Mouse (Mus musculus): Measurements from ENCODE around the gene Nin. TPM values are rescaled to one million over a fixed set of nuclear protein-coding genes. Genes with fewer than 3 reads are reported as not detected.
A peak's percentile ranks its signal among the peaks of the same experiment; 100 is the strongest.

Gene Nin
- polyA plus RNA-seq, 1 experiment = 18.9 TPM

- Histone ChIP-seq H3K4me1 (ENCODE audit: control insufficient read depth, insufficient read depth, low read length) (no peaks in the 10 kb centered on the region), H3K4me3 (replicated peaks; ENCODE audit: extremely low read depth, low read depth, low read length) (no peak overlapping the region)
- WGBS = 55% methylated on average over 4 of the region's 4 CpGs
- no peak for TF ChIP-seq CTCF (IDR thresholded peaks at IDR 0.05; ENCODE audit: insufficient read depth, low read length)
- DNase-seq = no peak
These were observed 108.4 kb downstream of the Nin start for GRCm38 (mm10) chr12:70005103-70005502.

DNA sequence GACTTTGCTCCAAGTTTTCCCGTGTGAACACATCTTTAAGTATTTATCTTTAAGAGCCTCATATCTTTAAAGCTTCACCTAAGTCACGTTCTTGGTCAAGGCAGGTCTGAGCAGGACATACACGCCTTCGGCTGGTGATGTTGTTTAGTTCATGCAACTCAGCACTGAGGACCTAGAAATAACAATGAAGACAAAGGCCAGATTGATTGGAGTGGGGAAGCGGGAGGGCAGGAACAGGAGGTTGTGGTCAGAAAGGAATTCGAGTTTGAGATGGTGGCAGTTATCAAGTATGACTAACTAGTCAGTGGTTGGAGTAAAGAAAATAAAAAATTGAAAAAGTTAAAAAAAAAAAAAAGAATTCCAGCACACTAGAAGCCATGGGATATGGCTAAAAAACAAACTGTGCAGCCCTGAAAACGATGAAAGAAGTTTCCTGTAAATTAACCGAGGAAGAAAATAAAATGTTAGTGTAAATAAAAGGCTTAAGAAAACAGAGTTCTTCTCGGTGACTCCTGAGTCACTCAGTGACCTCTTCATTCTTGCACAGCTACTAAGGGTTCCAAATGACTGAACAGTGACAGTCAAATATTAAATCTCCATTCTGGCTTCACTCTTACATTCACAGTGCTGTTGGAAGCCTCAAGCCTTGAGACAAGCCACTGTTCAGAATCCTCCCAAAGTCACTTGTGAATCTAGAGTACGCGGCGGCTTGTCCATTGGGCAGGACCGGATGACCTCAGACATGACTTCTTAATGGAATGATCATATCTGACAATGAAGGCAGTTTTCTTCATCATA, 115.1 kb downstream of the Nin start:
- 53% methylated on average over 13 of the region's 13 CpGs for WGBS
- TF ChIP-seq POLR2A (IDR thresholded peaks at IDR 0.05; ENCODE audit: borderline replicate concordance, extremely low read depth, low read depth, low read length) = no peak
- TF ChIP-seq CTCF (IDR thresholded peaks at IDR 0.05; ENCODE audit: insufficient read depth, low read length) = no peak

GRCm38 (mm10) chr12:69995382-69995781, 118.1 kb downstream of the Nin start:
- no peaks in the 10 kb centered on the region for H3K4me1 ChIP-seq (ENCODE audit: control insufficient read depth, insufficient read depth, low read length)
- no peak overlapping the region for H3K4me3 ChIP-seq (replicated peaks; ENCODE audit: extremely low read depth, low read depth, low read length)
- no peak for TF ChIP-seq CTCF (IDR thresholded peaks at IDR 0.05; ENCODE audit: insufficient read depth, low read length)
- WGBS = 35% methylated on average over 3 of the region's 3 CpGs
- DNase-seq = no peak

More for the DNA sequence above, 115.1 kb downstream of the Nin start:
- Histone ChIP-seq H3K4me1 (ENCODE audit: control insufficient read depth, insufficient read depth, low read length) (no peaks in the 10 kb centered on the region), H3K4me3 (replicated peaks; ENCODE audit: extremely low read depth, low read depth, low read length) (no peak overlapping the region)
- no peak for DNase-seq

- TF ChIP-seq POLR2A (IDR thresholded peaks at IDR 0.05; ENCODE audit: borderline replicate concordance, extremely low read depth, low read depth, low read length) = peak; percentile 80
- no peak for TF ChIP-seq CTCF (IDR thresholded peaks at IDR 0.05; ENCODE audit: insufficient read depth, low read length)
- peak; percentile 90 for DNase-seq
These were observed 126.6 kb downstream of the Nin start, which contains the start of gene Sav1 for GRCm38 (mm10) chr12:69986786-69987497. Gene Sav1 (minus strand): TSS chr12:69987002.

DNA sequence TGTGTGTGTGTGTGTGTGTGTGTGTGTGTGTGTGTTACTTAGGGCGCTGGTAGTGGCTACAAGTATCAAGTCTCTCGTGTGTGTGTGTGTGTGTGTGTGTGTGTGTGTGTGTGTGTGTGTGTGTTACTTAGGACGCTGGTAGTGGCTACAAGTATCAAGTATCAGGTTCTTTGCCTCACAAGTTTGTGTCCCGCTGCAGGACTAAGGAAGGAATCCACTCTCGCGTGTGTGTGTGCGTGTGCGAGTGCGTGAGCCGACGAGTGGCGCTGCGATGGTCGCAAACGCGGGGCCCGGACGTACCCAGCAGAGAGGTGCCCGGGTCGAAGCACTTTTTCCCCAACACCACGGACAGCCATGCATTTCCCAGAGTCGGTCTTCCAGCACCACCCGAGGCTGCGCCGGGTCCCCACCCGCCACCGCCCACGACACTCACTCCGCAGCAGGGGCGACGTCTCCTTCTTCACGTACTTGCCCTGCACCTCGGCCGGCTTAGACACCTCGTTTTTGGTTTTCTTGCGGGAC, 127.2 kb downstream of the Nin start:
- under 1% methylated on average over 36 of the region's 36 CpGs for WGBS
- peaks cover 14% of the 10 kb centered on the region for H3K4me1 ChIP-seq (ENCODE audit: control insufficient read depth, insufficient read depth, low read length)
- no peak for DNase-seq
- TF ChIP-seq POLR2A (IDR thresholded peaks at IDR 0.05; ENCODE audit: borderline replicate concordance, extremely low read depth, low read depth, low read length) = no peak
- TF ChIP-seq CTCF (IDR thresholded peaks at IDR 0.05; ENCODE audit: insufficient read depth, low read length) = no peak
- H3K4me3 ChIP-seq (replicated peaks; ENCODE audit: extremely low read depth, low read depth, low read length) = peak overlapping the region; percentile 97

More at GRCm38 (mm10) chr12:69986786-69987497, 126.6 kb downstream of the Nin start, which contains the start of gene Sav1:
- H3K4me1 ChIP-seq (ENCODE audit: control insufficient read depth, insufficient read depth, low read length) = peaks cover 14% of the 10 kb centered on the region
- H3K4me3 ChIP-seq (replicated peaks; ENCODE audit: extremely low read depth, low read depth, low read length) = peak within 1 kb of the TSS; percentile 97
- under 1% methylated on average over 100 of the region's 102 CpGs for WGBS

DNA sequence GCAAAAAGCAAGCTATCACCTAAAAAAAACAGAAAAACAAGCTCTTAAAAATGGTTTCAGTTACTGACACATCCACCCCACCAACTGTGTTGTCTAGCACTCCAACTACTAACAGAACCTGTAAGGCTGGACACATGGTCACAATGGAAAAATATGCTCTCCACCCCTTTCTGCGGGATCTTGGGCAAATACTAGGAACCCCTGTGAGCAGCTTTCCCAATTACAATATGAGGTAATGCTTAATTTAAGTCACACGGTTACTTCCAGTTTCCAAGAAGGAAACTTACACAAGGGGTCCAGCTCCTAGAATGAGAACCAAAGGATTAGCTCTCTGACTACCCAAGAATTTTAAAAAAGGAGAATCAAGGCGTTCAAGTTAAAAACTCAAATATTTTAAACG, 128.0 kb downstream of the Nin start:
- TF ChIP-seq POLR2A (IDR thresholded peaks at IDR 0.05; ENCODE audit: borderline replicate concordance, extremely low read depth, low read depth, low read length) = no peak
- TF ChIP-seq CTCF (IDR thresholded peaks at IDR 0.05; ENCODE audit: insufficient read depth, low read length) = no peak
- 16% methylated on average over 4 of the region's 4 CpGs for WGBS
- no peak for DNase-seq

DNA sequence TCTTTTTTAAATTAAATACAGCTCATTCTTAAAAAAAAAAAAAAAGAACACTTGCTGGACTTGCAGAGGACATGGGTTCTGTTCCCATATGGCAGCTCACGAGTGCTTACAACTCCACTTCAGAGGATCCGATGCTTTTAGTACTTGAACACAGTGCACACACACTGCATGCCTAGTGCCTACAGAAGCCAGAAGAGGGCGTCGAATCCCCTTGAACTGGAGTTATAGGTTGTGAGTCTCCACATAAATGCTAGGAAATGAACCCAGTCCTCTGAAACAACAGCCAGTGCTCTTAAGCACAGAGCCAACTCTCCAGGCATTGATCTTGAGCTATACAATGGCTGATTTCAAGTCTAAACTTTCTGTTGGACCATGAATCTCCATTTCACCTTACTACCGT, 130.6 kb downstream of the Nin start:
- TF ChIP-seq POLR2A (IDR thresholded peaks at IDR 0.05; ENCODE audit: borderline replicate concordance, extremely low read depth, low read depth, low read length) (no peak), CTCF (IDR thresholded peaks at IDR 0.05; ENCODE audit: insufficient read depth, low read length) (0 out of 2 replicates have a peak, but pooled peaks have one; percentile 26)
- DNase-seq = no peak
- 51% methylated on average over 5 of the region's 5 CpGs for WGBS
- Histone ChIP-seq H3K4me1 (ENCODE audit: control insufficient read depth, insufficient read depth, low read length) (peaks cover 22% of the 10 kb centered on the region), H3K4me3 (replicated peaks; ENCODE audit: extremely low read depth, low read depth, low read length) (no peak overlapping the region)

More for the DNA sequence above, 128.0 kb downstream of the Nin start:
- Histone ChIP-seq H3K4me1 (ENCODE audit: control insufficient read depth, insufficient read depth, low read length) (peaks cover 14% of the 10 kb centered on the region), H3K4me3 (replicated peaks; ENCODE audit: extremely low read depth, low read depth, low read length) (peak overlapping the region; percentile 97)

DNA sequence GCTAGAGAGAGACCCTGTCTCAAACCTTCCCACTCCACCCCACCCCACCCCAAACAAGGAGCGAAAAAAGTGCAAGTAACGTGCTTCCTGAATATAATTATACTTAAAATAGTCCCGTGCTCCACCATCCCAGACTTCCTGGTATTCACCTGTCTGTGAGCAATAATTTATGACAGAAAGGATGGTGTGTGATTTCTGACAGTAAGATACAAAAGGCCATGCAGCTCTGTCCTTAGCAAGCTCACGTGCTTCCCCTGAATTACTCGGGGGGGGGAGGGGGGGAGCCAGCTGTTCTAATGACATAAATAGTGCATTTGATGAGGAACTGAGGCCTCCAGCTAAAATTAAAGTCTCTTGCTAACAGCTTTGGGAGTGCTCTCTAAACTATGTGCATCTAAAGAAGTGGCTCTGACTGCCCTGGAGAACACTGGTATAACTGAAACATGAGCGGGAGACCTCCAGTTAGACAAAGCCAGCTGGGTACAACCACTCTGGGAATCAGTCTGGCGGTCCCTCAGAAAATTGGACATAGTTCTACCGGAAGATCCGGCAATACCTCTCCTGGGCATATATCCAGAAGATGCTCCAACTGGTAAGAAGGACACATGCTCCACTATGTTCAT, 136.0 kb downstream of the Nin start:
- Histone ChIP-seq H3K4me1 (ENCODE audit: control insufficient read depth, insufficient read depth, low read length) (peaks cover 24% of the 10 kb centered on the region), H3K4me3 (replicated peaks; ENCODE audit: extremely low read depth, low read depth, low read length) (no peak overlapping the region)
- WGBS = 31% methylated on average over 9 of the region's 9 CpGs
- no peak for DNase-seq
- TF ChIP-seq CTCF (IDR thresholded peaks at IDR 0.05; ENCODE audit: insufficient read depth, low read length) (no peak), POLR2A (IDR thresholded peaks at IDR 0.05; ENCODE audit: borderline replicate concordance, extremely low read depth, low read depth, low read length) (no peak)

- peaks cover 20% of the 10 kb centered on the region for H3K4me1 ChIP-seq (ENCODE audit: control insufficient read depth, insufficient read depth, low read length)
- no peak overlapping the region for H3K4me3 ChIP-seq (replicated peaks; ENCODE audit: extremely low read depth, low read depth, low read length)
- DNase-seq = no peak
- no peak for TF ChIP-seq POLR2A (IDR thresholded peaks at IDR 0.05; ENCODE audit: borderline replicate concordance, extremely low read depth, low read depth, low read length)
- TF ChIP-seq CTCF (IDR thresholded peaks at IDR 0.05; ENCODE audit: insufficient read depth, low read length) = no peak
- 46% methylated on average over 6 of the region's 6 CpGs for WGBS
These were observed 136.8 kb downstream of the Nin start for GRCm38 (mm10) chr12:69976688-69977087.
